9 mouse cellular contexts compared by ENCODE assay signal in the genomic region with DNA sequence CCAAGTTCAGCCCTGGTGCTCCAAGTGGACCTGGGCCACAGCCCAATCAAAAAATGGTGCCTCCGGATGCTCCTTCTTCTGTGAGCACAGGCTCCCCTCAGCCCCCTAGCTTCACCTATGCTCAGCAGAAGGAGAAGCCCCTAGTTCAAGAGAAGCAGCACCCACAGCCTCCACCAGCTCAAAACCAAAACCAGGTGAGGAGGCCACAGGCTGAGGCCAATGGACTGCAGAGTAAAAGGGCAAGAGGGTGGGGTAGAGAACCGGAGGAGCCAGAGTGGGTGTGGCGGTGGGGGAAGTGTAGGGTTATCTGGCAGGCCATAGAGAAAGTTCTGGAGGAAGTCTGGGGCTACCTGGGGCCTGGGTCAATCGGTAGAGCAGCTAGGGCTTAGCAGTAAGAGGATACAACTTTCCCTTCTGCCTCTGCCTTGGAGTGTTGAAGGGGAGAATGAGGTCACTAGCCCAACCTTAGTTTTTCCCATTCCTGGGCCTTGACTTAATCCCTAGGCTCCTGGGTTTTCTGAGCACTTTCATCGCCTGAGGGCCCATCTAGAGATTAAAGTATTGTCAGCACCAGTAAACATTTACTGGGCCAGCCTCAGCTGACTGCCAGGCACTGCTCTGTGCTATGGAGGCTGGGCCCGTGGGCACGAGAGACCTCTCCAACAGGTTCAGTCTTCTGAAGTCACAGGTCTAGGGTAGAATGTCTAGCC. TPM values are rescaled to one million over a fixed set of nuclear protein-coding genes. Genes with fewer than 3 reads are reported as not detected.
DNase-seq lines count a peak whose midpoint lies in the region; ATAC-seq and TF ChIP-seq lines count a peak whose summit lies in the region.
"Had no signal": no experiment of that assay in that cellular context is flagged by ENCODE, and none has a peak within 500 bp of the region (broad histone marks: within the 10 kb centered on the region; RNA-seq: fewer than 3 reads in every experiment).

No protein-coding gene starts in this region.

- ATAC-seq in liver, embryonic 14.5 days (ENCODE audit: insufficient read depth), result no peak
- ATAC-seq in stomach, postnatal 0 days (ENCODE audit: low FRiP score, low TSS enrichment), result no peak

- H3K4me2 ChIP-seq in liver, embryonic 14.5 days (ENCODE audit: low read depth), result peak overlapping the region; percentile 67
- peak overlapping the region; percentile 90 for H3K4me2 ChIP-seq in stomach, postnatal 0 days (replicated peaks; ENCODE audit: low read depth)

- peaks cover 9 to 42% of the 10 kb centered on the region in 2 experiments for H3K4me1 ChIP-seq in liver, embryonic 14.5 days (replicated peaks; ENCODE audit: control insufficient read depth in 2 of 2, insufficient read depth in 2 of 2, low read length in 1 of 2)
- peaks cover 15% of the 10 kb centered on the region for H3K4me1 ChIP-seq in stomach, postnatal 0 days (replicated peaks; ENCODE audit: control insufficient read depth, insufficient read depth)

- H3K36me3 ChIP-seq in liver, embryonic 14.5 days (replicated peaks; ENCODE audit: control insufficient read depth, insufficient read depth, low read depth), result no peaks in the 10 kb centered on the region
- H3K36me3 ChIP-seq in stomach, postnatal 0 days (ENCODE audit: control insufficient read depth, insufficient read depth, low read length), result peaks cover 12% of the 10 kb centered on the region

- intact Hi-C loops in heart, postnatal 10 days (cut with DNase I), result loop anchor here (2.0 kb wide), 1 partner anchor 21 kb away; a partner anchor contains a TSS

- no peak overlapping the region for H3K9ac ChIP-seq in liver, embryonic 14.5 days (replicated peaks)
- no peak overlapping the region for H3K9ac ChIP-seq in stomach, postnatal 0 days (ENCODE audit: low read length)

- no peak overlapping the region for H3K27ac ChIP-seq in liver, embryonic 14.5 days
- no peak overlapping the region for H3K27ac ChIP-seq in stomach, postnatal 0 days (replicated peaks)

- no peaks in the 10 kb centered on the region for H3K9me3 ChIP-seq in liver, embryonic 14.5 days (ENCODE audit: control insufficient read depth, low read length)
- no peaks in the 10 kb centered on the region for H3K9me3 ChIP-seq in stomach, postnatal 0 days (ENCODE audit: control insufficient read depth, low read length)

- peak overlapping the region; percentile 59 to 67; a peak in 3 of 4 replicates for H3K4me3 ChIP-seq in liver, embryonic 14.5 days (ENCODE audit: insufficient read depth in 1 of 2, low read depth in 2 of 2, low read length in 2 of 2)
- H3K4me3 ChIP-seq in stomach, postnatal 0 days (ENCODE audit: low read depth, low read length), result peak overlapping the region; percentile 88

- no peak for TF ChIP-seq EP300 in liver, embryonic 14.5 days (IDR thresholded peaks at IDR 0.05; ENCODE audit: low read depth)
- no peak for TF ChIP-seq EP300 in stomach, postnatal 0 days (optimal IDR thresholded peaks at IDR 0.05)

- H3K27me3 ChIP-seq in liver, embryonic 14.5 days (ENCODE audit: control insufficient read depth, insufficient read depth, low read length), result no peaks in the 10 kb centered on the region
- H3K27me3 ChIP-seq in stomach, postnatal 0 days (ENCODE audit: control insufficient read depth, insufficient read depth, low read length), result no peaks in the 10 kb centered on the region

- 21% methylated on average over 7 of the region's 7 CpGs for WGBS in liver, embryonic 14.5 days (ENCODE audit: insufficient replicate concordance)
- WGBS in stomach, postnatal 0 days, result 53% methylated on average over 7 of the region's 7 CpGs

- DNase-seq in spleen, postnatal 36 days (ENCODE audit: low spot score in 2 of 2), result peak; percentile 40 to 50
- DNase-seq in spleen, postnatal 14 days (ENCODE audit: low spot score in 2 of 2), result no peak
- peak; percentile 36 to 38 for DNase-seq in heart, postnatal 10 days
- no peak for DNase-seq in liver, embryonic 14.5 days (ENCODE audit: low read depth in 3 of 3, low spot score in 3 of 3)
- peak; percentile 69 for DNase-seq in stomach, postnatal 0 days (ENCODE audit: low spot score)
- no peak for DNase-seq in layer of hippocampus, adult 8-10 months (ENCODE audit: low spot score in 2 of 2)
- DNase-seq in adipocyte (ENCODE audit: low spot score), result no peak
- no peak for DNase-seq in right cerebral cortex, postnatal 4 days
- DNase-seq: adrenal gland, adult 8-10 months had no signal

- TF ChIP-seq CTCF in liver, embryonic 14.5 days (IDR thresholded peaks at IDR 0.05; ENCODE audit: low read depth), result no peak
- no peak for TF ChIP-seq CTCF in stomach, postnatal 0 days (IDR thresholded peaks at IDR 0.05; ENCODE audit: low read depth)

RNA-seq across cellular contexts. Expression of a gene that starts 2.5 kb away (rescaled TPM):
- total RNA-seq in heart, postnatal 10 days (2021), result 100 to 1,000 TPM; 104 to 121 TPM
- polyA plus RNA-seq in liver, embryonic 14.5 days (2012; rRNA removed), result 26.7 and 27.7 TPM in 2 replicates
- 30.2 and 36.5 TPM in 2 replicates for polyA plus RNA-seq in liver, embryonic 14.5 days (2014; fragmentation: Nextera tagmentation; extraction: Ambion mirVana)
- polyA plus RNA-seq in stomach, postnatal 0 days (2015; fragmentation: Nextera tagmentation; extraction: Ambion mirVana), result 60.5 and 68.0 TPM in 2 replicates
- total RNA-seq in layer of hippocampus, adult 8-10 months (2022), result 10 to 100 TPM; 36.5 to 52.5 (median 44.5) TPM

RNA-seq across cellular contexts. Expression of a gene that starts 21.1 kb away (rescaled TPM):
- total RNA-seq in heart, postnatal 10 days (2021), result under 1 TPM; 0.60 to 0.72 TPM
- polyA plus RNA-seq in liver, embryonic 14.5 days (2012; rRNA removed), result 3.5 and 4.0 TPM in 2 replicates
- polyA plus RNA-seq in liver, embryonic 14.5 days (2014; fragmentation: Nextera tagmentation; extraction: Ambion mirVana), result 1.4 and 1.7 TPM in 2 replicates
- polyA plus RNA-seq in stomach, postnatal 0 days (2015; fragmentation: Nextera tagmentation; extraction: Ambion mirVana), result 19.9 and 20.1 TPM in 2 replicates
- total RNA-seq in layer of hippocampus, adult 8-10 months (2022), result under 1 TPM; 0.14 to 0.36 (median 0.15) TPM

RNA-seq across cellular contexts. Expression of a gene that starts 27.5 kb away (rescaled TPM):
- total RNA-seq in heart, postnatal 10 days (2021), result 1 to 10 TPM; 1.2 to 1.6 TPM
- polyA plus RNA-seq in liver, embryonic 14.5 days (2012; rRNA removed), result 0.08 TPM in 2 replicates
- polyA plus RNA-seq in liver, embryonic 14.5 days (2014; fragmentation: Nextera tagmentation; extraction: Ambion mirVana), result 0.06 TPM in 1 of 2 replicates, not detected in the other
- 0.10 and 0.12 TPM in 2 replicates for polyA plus RNA-seq in stomach, postnatal 0 days (2015; fragmentation: Nextera tagmentation; extraction: Ambion mirVana)
- total RNA-seq in layer of hippocampus, adult 8-10 months (2022), result 10 to 100 TPM; 72.3 to 80.0 (median 75.9) TPM

RNA-seq across cellular contexts. Expression of a gene that starts 48.1 kb away (rescaled TPM):
- total RNA-seq in heart, postnatal 10 days (2021), result not detected
- not detected in 2 replicates for polyA plus RNA-seq in liver, embryonic 14.5 days (2012; rRNA removed)
- not detected in 2 replicates for polyA plus RNA-seq in liver, embryonic 14.5 days (2014; fragmentation: Nextera tagmentation; extraction: Ambion mirVana)
- polyA plus RNA-seq in stomach, postnatal 0 days (2015; fragmentation: Nextera tagmentation; extraction: Ambion mirVana), result not detected in 2 replicates
- total RNA-seq in layer of hippocampus, adult 8-10 months (2022), result not detected

RNA-seq across cellular contexts. Expression of a gene that starts 53.3 kb away (rescaled TPM):
- total RNA-seq in heart, postnatal 10 days (2021), result under 1 TPM; 0.25 to 0.31 TPM
- not detected in 2 replicates for polyA plus RNA-seq in liver, embryonic 14.5 days (2012; rRNA removed)
- not detected in 2 replicates for polyA plus RNA-seq in liver, embryonic 14.5 days (2014; fragmentation: Nextera tagmentation; extraction: Ambion mirVana)
- polyA plus RNA-seq in stomach, postnatal 0 days (2015; fragmentation: Nextera tagmentation; extraction: Ambion mirVana), result not detected in 2 replicates
- total RNA-seq in layer of hippocampus, adult 8-10 months (2022), result under 1 TPM in 1 of 4 experiments, not detected in 3; 0.29 TPM

Comparison
In these comparisons a context has a peak if more than half of its experiments do, and no peak if none do; other contexts are left out.
1. DNase-seq: peak in spleen, postnatal 36 days (2 of 2), heart, postnatal 10 days (2 of 2) and stomach, postnatal 0 days (single experiment); none in spleen, postnatal 14 days (0 of 2), liver, embryonic 14.5 days (0 of 3), layer of hippocampus, adult 8-10 months (0 of 2), adipocyte (single experiment) and right cerebral cortex, postnatal 4 days (single experiment).
2. RNA of a gene that starts 27.5 kb away (total RNA-seq): 72.3 to 80.0 TPM in layer of hippocampus, adult 8-10 months; 1.2 to 1.6 TPM in heart, postnatal 10 days; every median in the first group is over 10 times any median in the second.